Mouse (Mus musculus) liver, embryonic 11.5 days (tissue): ENCODE measurements around the gene Acsl6. TPM values are rescaled to one million over a fixed set of nuclear protein-coding genes. Genes with fewer than 3 reads are reported as not detected.
"Not testable (repeated sequence)": the region's sequence is repeated elsewhere in the genome, so short reads cannot be mapped to it uniquely, and the experiment has no call there.

Source experiments
- ATAC-seq: fragments of 200-750 bp; cut with Nextera tagmentation; replicated peaks from 2 replicates; pipeline ENCODE4 v1.8.0; 2017; ENCODE audit warnings: moderate number of reproducible peaks, mild to moderate bottlenecking, moderate TSS enrichment, moderate library complexity; ENCODE audit not compliant: low FRiP score
- DNase-seq: peaks from one replicate; pipeline ENCODE4 v3.0.0-alpha.2; 2017; ENCODE audit warnings: low spot score
- H3K27ac ChIP-seq: fragments of 300-500 bp; sonication (generic); 2 replicates; pipeline ENCODE4 v1.5.1; 2014; ENCODE audit warnings: mild to moderate bottlenecking, low read depth, low read length, control low read depth
- H3K27me3 ChIP-seq: fragments of 300-500 bp; sonication (generic); replicated peaks from 2 replicates; pipeline ENCODE4 v1.6.1; 2014; ENCODE audit warnings: low read length, mixed read lengths; ENCODE audit not compliant: control insufficient read depth, insufficient read depth
- H3K36me3 ChIP-seq: fragments of 300-500 bp; sonication (generic); 2 replicates; pipeline ENCODE4 v1.6.1; 2014; ENCODE audit warnings: mild to moderate bottlenecking, low read length, moderate library complexity, mixed read lengths; ENCODE audit not compliant: control insufficient read depth, insufficient read depth
- H3K4me1 ChIP-seq: fragments of 300-500 bp; sonication (generic); replicated peaks from 2 replicates; pipeline ENCODE4 v1.6.1; 2014; ENCODE audit warnings: low read length, mixed read lengths; ENCODE audit not compliant: control insufficient read depth, insufficient read depth
- H3K4me2 ChIP-seq: fragments of 300-500 bp; sonication (generic); 2 replicates; pipeline ENCODE4 v1.6.1; 2014; ENCODE audit warnings: mild to moderate bottlenecking, control low read depth, moderate library complexity
- H3K4me3 ChIP-seq: fragments of 300-500 bp; sonication (generic); 2 replicates; pipeline ENCODE4 v1.5.1; 2014; ENCODE audit warnings: low read depth, low read length, control low read depth
- H3K9ac ChIP-seq: fragments of 300-500 bp; sonication (generic); 2 replicates; pipeline ENCODE4 v1.6.1; 2014; ENCODE audit warnings: low read depth, low read length, control low read depth
- H3K9me3 ChIP-seq: fragments of 300-500 bp; sonication (generic); 2 replicates; pipeline ENCODE4 v1.6.1; 2016; ENCODE audit warnings: low read length, inconsistent platforms, mixed read lengths; ENCODE audit not compliant: control insufficient read depth
- WGBS: fragments of 180-500 bp; shearing (Covaris S2); extraction: QIAGEN DNeasy Blood & Tissue Kit; methylation state at CpG from one replicate; pipeline ENCODE4 v1.1.7; 2014; 5-methylcytosine and 5-hydroxymethylcytosine counted together
- polyA plus RNA-seq: library from polyadenylated mRNA; unstranded; fragments of >200 nt; fragmentation: Nextera tagmentation; extraction: Ambion mirVana; gene quantifications from 2 replicates; pipeline ENCODE4 v1.2.1, GENCODE M21; 2014

The Acsl6 gene
- polyA plus RNA-seq, 1 experiment from 2014 or later: 2.2 TPM

- Histone ChIP-seq H3K9me3 (no peaks in the 10 kb centered on the region), H3K4me3 (no peak overlapping the region), H3K9ac (no peak overlapping the region), H3K4me1 (no peaks in the 10 kb centered on the region), H3K27me3 (no peaks in the 10 kb centered on the region), H3K27ac (no peak overlapping the region), H3K36me3 (no peaks in the 10 kb centered on the region), H3K4me2 (no peak overlapping the region)
- ATAC-seq (no peak), DNase-seq (no peak)
- 67% methylated on average over 8 of the region's 8 CpGs for WGBS
Measured at GRCm38 (mm10) chr11:54287821-54288453, 15.7 kb upstream of the Acsl6 start.

- Histone ChIP-seq H3K9me3 (no peaks in the 10 kb centered on the region), H3K4me1 (no peaks in the 10 kb centered on the region), H3K27ac (no peak overlapping the region), H3K27me3 (no peaks in the 10 kb centered on the region), H3K4me2 (no peak overlapping the region), H3K36me3 (no peaks in the 10 kb centered on the region), H3K9ac (no peak overlapping the region), H3K4me3 (no peak overlapping the region)
- no peak for DNase-seq
- no peak for ATAC-seq
- 79% methylated on average over 2 of the region's 2 CpGs for WGBS
Measured at GRCm38 (mm10) chr11:54292163-54292562, 11.4 kb upstream of the Acsl6 start.

- H3K4me3 ChIP-seq: no peak overlapping the region
- ATAC-seq (no peak), DNase-seq (no peak)
- H3K27me3 ChIP-seq: no peaks in the 10 kb centered on the region
- 62% methylated on average over 12 of the region's 12 CpGs for WGBS
- no peaks in the 10 kb centered on the region for H3K4me1 ChIP-seq
- H3K4me2 ChIP-seq: no peak overlapping the region
- no peak overlapping the region for H3K9ac ChIP-seq
- H3K27ac ChIP-seq: no peak overlapping the region
- no peaks in the 10 kb centered on the region for H3K36me3 ChIP-seq
- peaks cover 4% of the 10 kb centered on the region for H3K9me3 ChIP-seq
Measured at GRCm38 (mm10) chr11:54293980-54294807, 9.4 kb upstream of the Acsl6 start.

GRCm38 (mm10) chr11:54295971-54296370 is 7.6 kb upstream of the Acsl6 start:
- WGBS: 72% methylated on average over 4 of the region's 4 CpGs
- no peak overlapping the region for H3K4me3 ChIP-seq
- H3K27me3 ChIP-seq: no peaks in the 10 kb centered on the region
- H3K27ac ChIP-seq: no peak overlapping the region
- no peak overlapping the region for H3K9ac ChIP-seq
- H3K36me3 ChIP-seq: no peaks in the 10 kb centered on the region
- H3K4me1 ChIP-seq: no peaks in the 10 kb centered on the region
- ATAC-seq (no peak), DNase-seq (no peak)
- peaks cover 4% of the 10 kb centered on the region for H3K9me3 ChIP-seq
- no peak overlapping the region for H3K4me2 ChIP-seq

- 78% methylated on average over 1 of the region's 1 CpGs for WGBS
- H3K4me3 ChIP-seq: no peak overlapping the region
- no peaks in the 10 kb centered on the region; the same call in 1 of the 2 replicates for H3K27me3 ChIP-seq
- H3K4me1 ChIP-seq: no peaks in the 10 kb centered on the region
- ATAC-seq (no peak), DNase-seq (no peak)
- H3K9ac ChIP-seq: no peak overlapping the region
- H3K4me2 ChIP-seq: no peak overlapping the region
- no peaks in the 10 kb centered on the region for H3K36me3 ChIP-seq
- H3K9me3 ChIP-seq: peaks cover 4% of the 10 kb centered on the region
- H3K27ac ChIP-seq: no peak overlapping the region
Measured at GRCm38 (mm10) chr11:54296734-54297133, 6.9 kb upstream of the Acsl6 start.

- not testable (repeated sequence) for H3K36me3 ChIP-seq, H3K27me3 ChIP-seq, H3K27ac ChIP-seq, H3K4me1 ChIP-seq, H3K4me2 ChIP-seq, H3K9me3 ChIP-seq, H3K4me3 ChIP-seq, H3K9ac ChIP-seq, ATAC-seq, DNase-seq
- 89% methylated on average over 2 of the region's 2 CpGs for WGBS
Measured at GRCm38 (mm10) chr11:54297471-54297870, 6.1 kb upstream of the Acsl6 start.

GRCm38 (mm10) chr11:54298777-54299176 is 4.8 kb upstream of the Acsl6 start:
- Histone ChIP-seq H3K27ac (no peak overlapping the region), H3K36me3 (no peaks in the 10 kb centered on the region), H3K4me2 (no peak overlapping the region), H3K4me1 (0 out of 2 replicates have a peak, but pooled peaks cover under 1% of the 10 kb centered on the region), H3K27me3 (peaks cover 19% of the 10 kb centered on the region), H3K9me3 (peaks cover 4% of the 10 kb centered on the region), H3K4me3 (no peak overlapping the region), H3K9ac (no peak overlapping the region)
- no peak for ATAC-seq
- no peak for DNase-seq

GRCm38 (mm10) chr11:54301994-54302393 is 1.6 kb upstream of the Acsl6 start:
- no peak overlapping the region for H3K4me3 ChIP-seq
- H3K36me3 ChIP-seq: no peaks in the 10 kb centered on the region
- no peak overlapping the region for H3K9ac ChIP-seq
- no peak for ATAC-seq
- H3K9me3 ChIP-seq: peaks cover 4% of the 10 kb centered on the region
- peaks cover 40% of the 10 kb centered on the region for H3K27me3 ChIP-seq
- H3K4me1 ChIP-seq: 0 out of 2 replicates have a peak, but pooled peaks cover 6% of the 10 kb centered on the region
- H3K27ac ChIP-seq: no peak overlapping the region
- DNase-seq: no peak
- WGBS: 75% methylated on average over 8 of the region's 8 CpGs
- no peak overlapping the region for H3K4me2 ChIP-seq

GRCm38 (mm10) chr11:54302606-54303005 is 992 bp upstream of the Acsl6 start:
- Histone ChIP-seq H3K27me3 (peaks cover 42% of the 10 kb centered on the region), H3K4me1 (0 out of 2 replicates have a peak, but pooled peaks cover 6% of the 10 kb centered on the region), H3K4me2 (no peak overlapping the region), H3K36me3 (no peaks in the 10 kb centered on the region), H3K27ac (no peak overlapping the region), H3K9ac (no peak overlapping the region), H3K9me3 (peaks cover 4% of the 10 kb centered on the region), H3K4me3 (no peak overlapping the region)
- ATAC-seq (no peak), DNase-seq (no peak)
- 80% methylated on average over 3 of the region's 3 CpGs for WGBS
